ENCODE assay signal across 20 mouse cellular contexts in genomic region chr13:43036510-43036909, GRCm38 (mm10).
DNase-seq lines count a peak whose midpoint lies in the region; ATAC-seq lines count a peak whose summit lies in the region.
"Had no signal": no experiment of that assay in that cellular context is flagged by ENCODE, and none has a peak within 500 bp of the region (broad histone marks: within the 10 kb centered on the region; RNA-seq: fewer than 3 reads in every experiment).

No protein-coding gene starts in this region.

- WGBS in limb, embryonic 12.5 days = 69% methylated on average over 6 of the region's 6 CpGs
- WGBS in limb, embryonic 10.5 days = 78% methylated on average over 6 of the region's 6 CpGs
- whole genome bisulfite sequencing in embryonic facial prominence, embryonic 15.5 days = 58% methylated on average over 6 of the region's 6 CpGs

- no peaks in the 10 kb centered on the region for H3K36me3 ChIP-seq in limb, embryonic 12.5 days
- no peaks in the 10 kb centered on the region for H3K36me3 ChIP-seq in limb, embryonic 10.5 days
- no peaks in the 10 kb centered on the region for H3K36me3 ChIP-seq in embryonic facial prominence, embryonic 15.5 days
- H3K36me3 ChIP-seq: embryonic facial prominence, embryonic 13.5 days; forebrain, embryonic 10.5 days; forebrain, embryonic 12.5 days had no signal

- no peak overlapping the region for H3K27ac ChIP-seq in limb, embryonic 12.5 days
- H3K27ac ChIP-seq in limb, embryonic 10.5 days = no peak overlapping the region
- no peak overlapping the region for H3K27ac ChIP-seq in embryonic facial prominence, embryonic 15.5 days (replicated peaks)
- H3K27ac ChIP-seq: embryonic facial prominence, embryonic 13.5 days; forebrain, embryonic 10.5 days; forebrain, embryonic 12.5 days had no signal

- no peaks in the 10 kb centered on the region for H3K4me1 ChIP-seq in limb, embryonic 12.5 days (replicated peaks)
- no peaks in the 10 kb centered on the region for H3K4me1 ChIP-seq in limb, embryonic 10.5 days
- H3K4me1 ChIP-seq in embryonic facial prominence, embryonic 15.5 days = no peaks in the 10 kb centered on the region
- H3K4me1 ChIP-seq: embryonic facial prominence, embryonic 13.5 days; forebrain, embryonic 10.5 days; forebrain, embryonic 12.5 days had no signal

- no peaks in the 10 kb centered on the region for H3K27me3 ChIP-seq in limb, embryonic 12.5 days
- no peaks in the 10 kb centered on the region for H3K27me3 ChIP-seq in limb, embryonic 10.5 days (ENCODE audit: low read depth, poor library complexity, severe bottlenecking)
- H3K27me3 ChIP-seq in embryonic facial prominence, embryonic 15.5 days = no peaks in the 10 kb centered on the region
- H3K27me3 ChIP-seq: embryonic facial prominence, embryonic 13.5 days; forebrain, embryonic 12.5 days had no signal

- H3K9ac ChIP-seq in limb, embryonic 12.5 days (replicated peaks) = no peak overlapping the region
- no peak overlapping the region for H3K9ac ChIP-seq in embryonic facial prominence, embryonic 15.5 days
- H3K9ac ChIP-seq: embryonic facial prominence, embryonic 13.5 days; forebrain, embryonic 12.5 days had no signal

- peaks cover 7% of the 10 kb centered on the region; the same call in 1 of the 2 replicates for H3K9me3 ChIP-seq in limb, embryonic 12.5 days
- no peaks in the 10 kb centered on the region for H3K9me3 ChIP-seq in limb, embryonic 10.5 days (replicated peaks)
- H3K9me3 ChIP-seq in embryonic facial prominence, embryonic 15.5 days (replicated peaks) = no peaks in the 10 kb centered on the region
- H3K9me3 ChIP-seq: embryonic facial prominence, embryonic 13.5 days had no signal

- intact Hi-C loops in left cerebral cortex, postnatal 10 days (cut with DNase I) = no loop called here

- no peak overlapping the region for H3K4me3 ChIP-seq in limb, embryonic 12.5 days (replicated peaks)
- H3K4me3 ChIP-seq in limb, embryonic 10.5 days = no peak overlapping the region
- no peak overlapping the region for H3K4me3 ChIP-seq in embryonic facial prominence, embryonic 15.5 days (replicated peaks)
- H3K4me3 ChIP-seq: embryonic facial prominence, embryonic 13.5 days; erythroblast, embryonic 14.5 days; forebrain, embryonic 10.5 days; forebrain, embryonic 12.5 days had no signal

- H3K4me2 ChIP-seq in limb, embryonic 12.5 days = no peak overlapping the region
- no peak overlapping the region for H3K4me2 ChIP-seq in embryonic facial prominence, embryonic 15.5 days (replicated peaks)
- H3K4me2 ChIP-seq: embryonic facial prominence, embryonic 13.5 days; forebrain, embryonic 12.5 days had no signal

- peak; percentile 45 for ATAC-seq in frontal cortex, adult (ENCODE audit: low TSS enrichment)
- peak; percentile 68; the same call in 1 of the 2 replicates for ATAC-seq in limb, embryonic 12.5 days (ENCODE audit: insufficient number of reproducible peaks, insufficient read depth, low FRiP score, low TSS enrichment, low read depth)
- ATAC-seq in embryonic facial prominence, embryonic 15.5 days (ENCODE audit: insufficient number of reproducible peaks, low FRiP score, low TSS enrichment, low read depth) = peak; percentile 65; the same call in 1 of the 2 replicates
- ATAC-seq: forebrain, embryonic 14.5 days; forebrain, embryonic 16.5 days had no signal

- DNase-seq in frontal cortex, postnatal 10 days (ENCODE audit: low spot score in 2 of 2) = no peak
- no peak for DNase-seq in limb, embryonic 10.5 days (ENCODE audit: low spot score)
- DNase-seq in left cerebral cortex, postnatal 10 days (ENCODE audit: extremely low spot score in 1 of 2, low spot score in 2 of 2) = no peak
- no peak for DNase-seq in cerebellum, adult 18-20 months
- DNase-seq: adrenal gland, adult 2 months; adrenal gland, postnatal 10 days; adrenal gland, postnatal 25 days; cerebellum, adult 11-12 months; cerebellum, adult 8-10 months; cerebellum, postnatal 10 days; cerebellum, postnatal 25 days had no signal
